Mouse (Mus musculus): ENCODE measurements around the gene Rpl31.

DNA sequence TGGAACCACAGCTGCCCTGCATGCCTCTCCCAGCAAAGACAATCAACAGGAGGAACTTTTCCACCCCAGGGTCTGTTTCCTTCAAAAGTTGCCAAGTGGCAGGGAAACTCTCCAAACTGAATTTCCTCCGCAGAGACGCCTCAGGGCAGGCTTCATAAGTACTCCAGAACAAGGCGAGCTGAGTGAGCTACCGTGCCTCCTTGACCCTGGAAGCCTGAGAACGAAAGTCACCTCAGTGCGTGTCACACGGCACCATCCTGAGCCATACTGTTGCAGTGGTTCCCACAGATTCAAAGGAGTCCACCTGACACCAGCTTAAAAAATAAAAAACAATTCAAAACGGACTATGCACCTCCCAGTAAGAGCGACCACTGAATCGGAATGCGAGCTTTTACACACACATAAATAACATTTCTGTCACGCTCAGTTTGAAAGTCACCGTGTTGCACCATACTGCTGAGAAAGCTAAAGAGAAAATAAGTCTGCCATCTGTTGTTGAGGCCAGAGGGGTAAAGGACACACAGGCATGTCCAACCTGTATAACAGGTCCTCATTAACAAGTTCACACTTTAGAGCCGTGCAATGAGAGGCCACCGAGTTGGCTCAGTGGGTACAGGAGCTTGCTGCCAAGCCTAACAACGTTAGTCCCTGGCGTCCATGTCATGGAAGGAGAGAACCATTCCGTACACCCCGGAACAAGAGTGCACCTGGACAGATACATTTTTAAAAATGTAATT, 42.6 kb downstream of the Rpl31 start:
- TF ChIP-seq MAX (IDR thresholded peaks at IDR 0.05) (no peak), USF1 (IDR thresholded peaks at IDR 0.05; ENCODE audit: low read depth) (no peak), CTCF (IDR thresholded peaks at IDR 0.05; ENCODE audit: control insufficient read depth, insufficient read depth, insufficient read length) (no peak), CEBPB (IDR thresholded peaks at IDR 0.05; ENCODE audit: low read depth) (no peak)
